Comparison of ENCODE assay signal across 25 mouse cellular contexts in the genomic region with DNA sequence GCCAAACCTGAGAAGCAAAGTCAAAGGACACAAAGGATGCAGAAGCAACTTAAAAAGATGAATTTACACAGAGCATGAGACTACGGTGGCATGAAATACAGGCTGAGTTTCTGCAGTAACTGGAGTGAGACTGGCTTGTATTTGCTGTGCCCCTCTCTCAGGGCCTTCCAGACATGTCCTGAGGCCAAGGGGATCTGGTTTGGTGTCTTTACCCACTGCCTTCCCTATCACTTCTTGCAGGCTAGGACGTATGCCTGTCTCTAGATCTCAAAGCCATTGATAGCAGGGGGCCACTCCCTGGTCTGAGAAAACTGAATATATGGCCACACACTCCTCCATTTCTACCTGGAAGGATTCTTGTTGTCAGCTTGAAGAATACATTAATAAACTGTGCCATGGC. TPM values are rescaled to one million over a fixed set of nuclear protein-coding genes. Genes with fewer than 3 reads are reported as not detected.
DNase-seq lines count a peak whose midpoint lies in the region; ATAC-seq and TF ChIP-seq lines count a peak whose summit lies in the region.
"Had no signal": no experiment of that assay in that cellular context is flagged by ENCODE, and none has a peak within 500 bp of the region (broad histone marks: within the 10 kb centered on the region; RNA-seq: fewer than 3 reads in every experiment).

No protein-coding gene starts in this region.

- intact Hi-C loops in heart, postnatal 10 days (cut with DNase I), result no loop called here

- H3K9ac ChIP-seq in heart, embryonic 11.5 days (ENCODE audit: low read depth, low read length), result no peak overlapping the region
- H3K9ac ChIP-seq in MEL (ENCODE audit: control insufficient read depth, low read depth, low read length, poor library complexity, severe bottlenecking), result no peak overlapping the region
- H3K9ac ChIP-seq in liver, embryonic 16.5 days (ENCODE audit: low read depth, low read length), result peak overlapping the region; percentile 44
- H3K9ac ChIP-seq: embryonic facial prominence, embryonic 12.5 days; neural tube, embryonic 13.5 days had no signal

- DNase-seq in heart, postnatal 10 days, result no peak
- no peak for DNase-seq in MEL (ENCODE audit: low read depth, low spot score)
- no peak for DNase-seq in thymus, adult 18-20 months
- DNase-seq in neural tube, embryonic 10.5 days (ENCODE audit: extremely low spot score, low spot score), result no peak
- no peak for DNase-seq in midbrain, embryonic 10.5 days (ENCODE audit: low spot score)
- DNase-seq: cerebellum, adult 9-10 months; kidney, adult 2 months; kidney, postnatal 25 days; left cerebral cortex, postnatal 4 days; lung, postnatal 14 days; right cerebral cortex, adult 18-20 months had no signal

- no peak for TF ChIP-seq POLR2A in MEL (IDR thresholded peaks at IDR 0.05; ENCODE audit: control insufficient read depth in 1 of 2, insufficient read depth in 1 of 2, low read depth in 1 of 2, low read length in 2 of 2, poor library complexity in 1 of 2)

- ATAC-seq in heart, embryonic 11.5 days (replicated peaks; ENCODE audit: insufficient number of reproducible peaks, low FRiP score, low TSS enrichment), result no peak
- ATAC-seq in erythroid progenitor cell, adult 5-6 weeks (replicated peaks; ENCODE audit: low FRiP score, poor library complexity, severe bottlenecking), result peak; percentile 32; the same call in 1 of the 2 replicates
- peak; percentile 37 for ATAC-seq in liver, embryonic 16.5 days (ENCODE audit: low read depth)
- ATAC-seq: hindbrain, embryonic 16.5 days had no signal

- H3K4me2 ChIP-seq in heart, embryonic 11.5 days, result no peak overlapping the region
- H3K4me2 ChIP-seq in liver, embryonic 16.5 days (ENCODE audit: low read depth, low read length), result peak overlapping the region; percentile 53
- H3K4me2 ChIP-seq: embryonic facial prominence, embryonic 12.5 days; neural tube, embryonic 13.5 days had no signal

- H3K36me3 ChIP-seq in heart, embryonic 11.5 days (ENCODE audit: control insufficient read depth, insufficient read depth, low read length), result no peaks in the 10 kb centered on the region
- H3K36me3 ChIP-seq in MEL (ENCODE audit: control insufficient read depth in 1 of 2, insufficient read depth in 2 of 2, low read length in 2 of 2), result peaks cover 0 to 32% of the 10 kb centered on the region in 2 experiments; a peak in 2 of 4 replicates
- peaks cover 8% of the 10 kb centered on the region; the same call in 1 of the 2 replicates for H3K36me3 ChIP-seq in liver, embryonic 16.5 days (ENCODE audit: control insufficient read depth, insufficient read depth)
- no peaks in the 10 kb centered on the region for H3K36me3 ChIP-seq in midbrain, embryonic 10.5 days
- H3K36me3 ChIP-seq: embryonic facial prominence, embryonic 12.5 days; G1E; neural tube, embryonic 13.5 days had no signal

- 0 out of 2 replicates have a peak overlapping the region, but pooled peaks have one; percentile 1 for H3K27ac ChIP-seq in heart, embryonic 11.5 days (ENCODE audit: low read depth, low read length)
- H3K27ac ChIP-seq in MEL (ENCODE audit: control insufficient read depth, low read depth, low read length), result no peak overlapping the region
- H3K27ac ChIP-seq in liver, embryonic 16.5 days (ENCODE audit: low read length), result peak overlapping the region; percentile 97
- no peak overlapping the region for H3K27ac ChIP-seq in midbrain, embryonic 10.5 days (replicated peaks)
- H3K27ac ChIP-seq: embryonic facial prominence, embryonic 12.5 days; left cerebral cortex, adult 2 months; neural tube, embryonic 13.5 days had no signal

- H3K4me1 ChIP-seq in heart, embryonic 11.5 days (ENCODE audit: control insufficient read depth, insufficient read depth, low read length), result peaks cover 15% of the 10 kb centered on the region
- H3K4me1 ChIP-seq in MEL (ENCODE audit: control insufficient read depth in 1 of 2, insufficient read depth in 2 of 2, low read length in 2 of 2), result peaks cover 22 to 41% of the 10 kb centered on the region in 2 experiments
- peaks cover 73% of the 10 kb centered on the region for H3K4me1 ChIP-seq in liver, embryonic 16.5 days (ENCODE audit: control insufficient read depth, low read depth, low read length)
- H3K4me1 ChIP-seq in midbrain, embryonic 10.5 days, result peaks cover 6% of the 10 kb centered on the region; the same call in 1 of the 2 replicates
- H3K4me1 ChIP-seq: embryonic facial prominence, embryonic 12.5 days; neural tube, embryonic 13.5 days had no signal

- no peak for TF ChIP-seq EP300 in MEL (IDR thresholded peaks at IDR 0.05; ENCODE audit: low read depth in 1 of 2, low read length in 2 of 2)

- no peaks in the 10 kb centered on the region for H3K9me3 ChIP-seq in heart, embryonic 11.5 days (replicated peaks; ENCODE audit: control insufficient read depth, low read length)
- H3K9me3 ChIP-seq in MEL (replicated peaks; ENCODE audit: insufficient read depth, low read length), result no peaks in the 10 kb centered on the region
- no peaks in the 10 kb centered on the region for H3K9me3 ChIP-seq in liver, embryonic 16.5 days (replicated peaks; ENCODE audit: control insufficient read depth, low read length)
- no peaks in the 10 kb centered on the region for H3K9me3 ChIP-seq in midbrain, embryonic 10.5 days (replicated peaks)
- H3K9me3 ChIP-seq: embryonic facial prominence, embryonic 12.5 days; G1E; megakaryocyte, embryonic 14.5 days; neural tube, embryonic 13.5 days had no signal

- H3K27me3 ChIP-seq in heart, embryonic 11.5 days (ENCODE audit: control insufficient read depth, insufficient read depth, low read length), result no peaks in the 10 kb centered on the region
- no peaks in the 10 kb centered on the region for H3K27me3 ChIP-seq in MEL (ENCODE audit: control insufficient read depth in 1 of 2, insufficient read depth in 2 of 2, low read length in 2 of 2)
- no peaks in the 10 kb centered on the region for H3K27me3 ChIP-seq in liver, embryonic 16.5 days (ENCODE audit: control insufficient read depth, insufficient read depth, low read depth, low read length)
- H3K27me3 ChIP-seq in midbrain, embryonic 10.5 days (ENCODE audit: low read depth, poor library complexity, severe bottlenecking), result no peaks in the 10 kb centered on the region
- H3K27me3 ChIP-seq: embryonic facial prominence, embryonic 12.5 days; megakaryocyte, embryonic 14.5 days; neural tube, embryonic 13.5 days had no signal

- TF ChIP-seq RAD21 in MEL (IDR thresholded peaks at IDR 0.05; ENCODE audit: low read depth, low read length), result no peak

- TF ChIP-seq CTCF in MEL (IDR thresholded peaks at IDR 0.05 in 2 of 3, conservative IDR thresholded peaks at IDR 0.05 in 1 of 3; ENCODE audit: control insufficient read depth in 1 of 3, insufficient read depth in 1 of 3, low read depth in 2 of 3, low read length in 3 of 3, poor library complexity in 1 of 3, severe bottlenecking in 1 of 3), result no peak

- peaks cover 4% of the 10 kb centered on the region for H3K79me2 ChIP-seq in MEL (ENCODE audit: control insufficient read depth, insufficient read depth, low read length, poor library complexity)

- H3K4me3 ChIP-seq in heart, embryonic 11.5 days (ENCODE audit: low read depth, low read length), result no peak overlapping the region
- H3K4me3 ChIP-seq in MEL (ENCODE audit: control insufficient read depth in 1 of 2, insufficient read depth in 1 of 2, low read depth in 2 of 2, low read length in 2 of 2), result no peak overlapping the region
- H3K4me3 ChIP-seq in liver, embryonic 16.5 days (ENCODE audit: low read depth, low read length), result peak overlapping the region; percentile 5; the same call in 1 of the 2 replicates
- H3K4me3 ChIP-seq in midbrain, embryonic 10.5 days, result no peak overlapping the region
- H3K4me3 ChIP-seq: embryonic facial prominence, embryonic 12.5 days; left cerebral cortex, adult 2 months; megakaryocyte, embryonic 14.5 days; neural tube, embryonic 13.5 days had no signal

- 54% methylated on average over 2 of the region's 2 CpGs for WGBS in heart, embryonic 11.5 days (ENCODE audit: insufficient replicate concordance)
- WGBS in liver, embryonic 16.5 days (ENCODE audit: insufficient replicate concordance), result 21% methylated on average over 2 of the region's 2 CpGs
- 79% methylated on average over 2 of the region's 2 CpGs for WGBS in midbrain, embryonic 10.5 days

RNA-seq across cellular contexts. Expression of a gene that starts 12.4 kb away (rescaled TPM):
- polyA plus RNA-seq in heart, embryonic 11.5 days (2014; fragmentation: Nextera tagmentation; extraction: Ambion mirVana), result 0.69 and 1.2 TPM in 2 replicates
- total RNA-seq in heart, postnatal 10 days (2021), result under 1 TPM; 0.57 to 0.62 TPM
- total RNA-seq in MEL (2012; rRNA removed), result 0.31 and 0.39 TPM in 2 replicates
- polyA plus RNA-seq in MEL (2012; ENCODE audit: insufficient read depth in 1 of 2, insufficient read length in 2 of 2, low read depth in 1 of 2, low replicate concordance in 2 of 2, missing spikeins in 1 of 2), result under 1 TPM in 1 of 2 experiments, not detected in 1; 0.58 TPM
- total RNA-seq in erythroid progenitor cell, adult 5-6 weeks (2015; ENCODE audit: low replicate concordance), result 8.6 and 11.3 TPM in 2 replicates
- 8.0 and 9.4 TPM in 2 replicates for total RNA-seq in erythroid progenitor cell, adult 5-6 weeks (2017; ENCODE audit: low replicate concordance)
- 6.2 and 7.3 TPM in 2 replicates for polyA plus RNA-seq in liver, embryonic 16.5 days (2015; fragmentation: Nextera tagmentation; extraction: Ambion mirVana)
- polyA plus RNA-seq in midbrain, embryonic 10.5 days (2016; fragmentation: Nextera tagmentation; extraction: Ambion mirVana), result 0.42 TPM in 2 replicates

RNA-seq across cellular contexts. Expression of a gene that starts 15.2 kb away (rescaled TPM):
- 4.8 and 5.4 TPM in 2 replicates for polyA plus RNA-seq in heart, embryonic 11.5 days (2014; fragmentation: Nextera tagmentation; extraction: Ambion mirVana)
- total RNA-seq in heart, postnatal 10 days (2021), result 10 to 100 TPM; 40.5 to 42.7 TPM
- 11.3 and 13.6 TPM in 2 replicates for total RNA-seq in MEL (2012; rRNA removed)
- 10 to 100 TPM in 1 of 2 experiments, not detected in 1; 13.9 TPM for polyA plus RNA-seq in MEL (2012; ENCODE audit: insufficient read depth in 1 of 2, insufficient read length in 2 of 2, low read depth in 1 of 2, low replicate concordance in 2 of 2, missing spikeins in 1 of 2)
- total RNA-seq in erythroid progenitor cell, adult 5-6 weeks (2015; ENCODE audit: low replicate concordance), result 23.5 and 26.7 TPM in 2 replicates
- 38.4 and 45.7 TPM in 2 replicates for total RNA-seq in erythroid progenitor cell, adult 5-6 weeks (2017; ENCODE audit: low replicate concordance)
- 5.1 and 5.2 TPM in 2 replicates for polyA plus RNA-seq in liver, embryonic 16.5 days (2015; fragmentation: Nextera tagmentation; extraction: Ambion mirVana)
- 5.5 and 8.1 TPM in 2 replicates for polyA plus RNA-seq in midbrain, embryonic 10.5 days (2016; fragmentation: Nextera tagmentation; extraction: Ambion mirVana)

RNA-seq across cellular contexts. Expression of a gene that starts 27.1 kb away (rescaled TPM):
- polyA plus RNA-seq in heart, embryonic 11.5 days (2014; fragmentation: Nextera tagmentation; extraction: Ambion mirVana), result 6.5 and 11.1 TPM in 2 replicates
- total RNA-seq in heart, postnatal 10 days (2021), result 1 to 10 TPM; 5.6 to 7.0 TPM
- total RNA-seq in MEL (2012; rRNA removed), result 7.1 and 8.6 TPM in 2 replicates
- 1 to 10 TPM in 1 of 2 experiments, not detected in 1; 6.1 TPM for polyA plus RNA-seq in MEL (2012; ENCODE audit: insufficient read depth in 1 of 2, insufficient read length in 2 of 2, low read depth in 1 of 2, low replicate concordance in 2 of 2, missing spikeins in 1 of 2)
- total RNA-seq in erythroid progenitor cell, adult 5-6 weeks (2015; ENCODE audit: low replicate concordance), result 54.8 and 88.0 TPM in 2 replicates
- total RNA-seq in erythroid progenitor cell, adult 5-6 weeks (2017; ENCODE audit: low replicate concordance), result 53.1 and 58.8 TPM in 2 replicates
- polyA plus RNA-seq in liver, embryonic 16.5 days (2015; fragmentation: Nextera tagmentation; extraction: Ambion mirVana), result 40.7 and 43.1 TPM in 2 replicates
- 11.5 and 16.6 TPM in 2 replicates for polyA plus RNA-seq in midbrain, embryonic 10.5 days (2016; fragmentation: Nextera tagmentation; extraction: Ambion mirVana)

RNA-seq across cellular contexts. Expression of a gene that starts 28.6 kb away (rescaled TPM):
- polyA plus RNA-seq in heart, embryonic 11.5 days (2014; fragmentation: Nextera tagmentation; extraction: Ambion mirVana), result not detected in 2 replicates
- total RNA-seq in heart, postnatal 10 days (2021), result not detected
- total RNA-seq in MEL (2012; rRNA removed), result not detected in 2 replicates
- polyA plus RNA-seq in MEL (2012; ENCODE audit: insufficient read depth in 1 of 2, insufficient read length in 2 of 2, low read depth in 1 of 2, low replicate concordance in 2 of 2, missing spikeins in 1 of 2), result not detected
- total RNA-seq in erythroid progenitor cell, adult 5-6 weeks (2015; ENCODE audit: low replicate concordance), result not detected in 2 replicates
- not detected in 2 replicates for total RNA-seq in erythroid progenitor cell, adult 5-6 weeks (2017; ENCODE audit: low replicate concordance)
- polyA plus RNA-seq in liver, embryonic 16.5 days (2015; fragmentation: Nextera tagmentation; extraction: Ambion mirVana), result not detected in 2 replicates
- polyA plus RNA-seq in midbrain, embryonic 10.5 days (2016; fragmentation: Nextera tagmentation; extraction: Ambion mirVana), result not detected in 2 replicates
- total RNA-seq: gastrocnemius, adult 18-20 months; hematopoietic stem cell, adult 5-6 weeks; left cerebral cortex, adult 2 months; left cerebral cortex, postnatal 4 days; liver, adult 2 months had no signal
- polyA plus RNA-seq: embryonic facial prominence, embryonic 12.5 days; G1E; heart, embryonic 14.5 days; hindbrain, embryonic 16.5 days; kidney, adult 2 months; liver, adult 2 months; neural tube, embryonic 13.5 days had no signal

RNA-seq across cellular contexts. Expression of a gene that starts 56.5 kb away (rescaled TPM):
- polyA plus RNA-seq in heart, embryonic 11.5 days (2014; fragmentation: Nextera tagmentation; extraction: Ambion mirVana), result 0.09 TPM in 1 of 2 replicates, not detected in the other
- total RNA-seq in heart, postnatal 10 days (2021), result under 1 TPM; 0.19 to 0.20 TPM
- total RNA-seq in MEL (2012; rRNA removed), result not detected in 2 replicates
- polyA plus RNA-seq in MEL (2012; ENCODE audit: insufficient read depth in 1 of 2, insufficient read length in 2 of 2, low read depth in 1 of 2, low replicate concordance in 2 of 2, missing spikeins in 1 of 2), result not detected
- not detected in 2 replicates for total RNA-seq in erythroid progenitor cell, adult 5-6 weeks (2015; ENCODE audit: low replicate concordance)
- not detected in 2 replicates for total RNA-seq in erythroid progenitor cell, adult 5-6 weeks (2017; ENCODE audit: low replicate concordance)
- not detected in 2 replicates for polyA plus RNA-seq in liver, embryonic 16.5 days (2015; fragmentation: Nextera tagmentation; extraction: Ambion mirVana)
- polyA plus RNA-seq in midbrain, embryonic 10.5 days (2016; fragmentation: Nextera tagmentation; extraction: Ambion mirVana), result not detected in 2 replicates
- total RNA-seq: G1E; gastrocnemius, adult 18-20 months; hematopoietic stem cell, adult 5-6 weeks; left cerebral cortex, adult 2 months; left cerebral cortex, postnatal 4 days had no signal
- polyA plus RNA-seq: cortical plate, adult 2 months; embryonic facial prominence, embryonic 12.5 days; G1E; hindbrain, embryonic 16.5 days; neural tube, embryonic 13.5 days had no signal

Comparison
In these comparisons a context has a peak if more than half of its experiments do, and no peak if none do; other contexts are left out.
1. H3K27ac ChIP-seq: peak in heart, embryonic 11.5 days (single experiment) and liver, embryonic 16.5 days (single experiment); none in MEL (single experiment) and midbrain, embryonic 10.5 days (single experiment).